Mouse (Mus musculus): Measurements from ENCODE around the gene Olr1.
A peak's percentile ranks its signal among the peaks of the same experiment; 100 is the strongest.

Gene Olr1

GRCm38 (mm10) chr6:129507024-129507423 lies at the start of gene Olr1:
Gene Olr1, minus strand, starts transcription at chr6:129507165.
- DNase-seq (ENCODE audit: low spot score) = no peak

- DNase-seq (ENCODE audit: low spot score) = no peak
These were observed 41.0 kb upstream of the Olr1 start for GRCm38 (mm10) chr6:129548009-129548408.

GRCm38 (mm10) chr6:129547277-129547676 lies 40.3 kb upstream of the Olr1 start:
- no peak for DNase-seq (ENCODE audit: low spot score)

- DNase-seq (ENCODE audit: low spot score) = no peak
These were observed 37.0 kb upstream of the Olr1 start for GRCm38 (mm10) chr6:129543709-129544606.

- no peak for DNase-seq (ENCODE audit: low spot score)
These were observed 35.6 kb upstream of the Olr1 start for GRCm38 (mm10) chr6:129542540-129542939.

GRCm38 (mm10) chr6:129541931-129542330 lies 35.0 kb upstream of the Olr1 start:
- no peak for DNase-seq (ENCODE audit: low spot score)

- DNase-seq (ENCODE audit: low spot score) = no peak
These were observed 31.6 kb upstream of the Olr1 start for GRCm38 (mm10) chr6:129538555-129538954.

- DNase-seq (ENCODE audit: low spot score) = no peak
These were observed 28.8 kb upstream of the Olr1 start for GRCm38 (mm10) chr6:129535723-129536122.

GRCm38 (mm10) chr6:129534627-129535190 lies 27.7 kb upstream of the Olr1 start:
- no peak for DNase-seq (ENCODE audit: low spot score)

GRCm38 (mm10) chr6:129534057-129534456 lies 27.1 kb upstream of the Olr1 start:
- no peak for DNase-seq (ENCODE audit: low spot score)

- peak; percentile 67 for DNase-seq (ENCODE audit: low spot score)
These were observed 26.2 kb upstream of the Olr1 start, which contains the start of gene Gabarapl1 for GRCm38 (mm10) chr6:129532942-129533860. Gene Gabarapl1, plus strand, starts transcription at chr6:129533160.

- DNase-seq (ENCODE audit: low spot score) = peak; percentile 65
These were observed 25.6 kb upstream of the Olr1 start for GRCm38 (mm10) chr6:129532556-129532941.

- no peak for DNase-seq (ENCODE audit: low spot score)
These were observed 23.3 kb upstream of the Olr1 start for GRCm38 (mm10) chr6:129530261-129530660.

- no peak for DNase-seq (ENCODE audit: low spot score)
These were observed 22.6 kb upstream of the Olr1 start for GRCm38 (mm10) chr6:129529605-129530004.

GRCm38 (mm10) chr6:129527416-129527815 lies 20.5 kb upstream of the Olr1 start:
- DNase-seq (ENCODE audit: low spot score) = no peak

GRCm38 (mm10) chr6:129526069-129526468 lies 19.1 kb upstream of the Olr1 start:
- no peak for DNase-seq (ENCODE audit: low spot score)

- no peak for DNase-seq (ENCODE audit: low spot score)
These were observed 10.9 kb upstream of the Olr1 start for GRCm38 (mm10) chr6:129517752-129518408.

GRCm38 (mm10) chr6:129516388-129516787 lies 9.4 kb upstream of the Olr1 start:
- DNase-seq (ENCODE audit: low spot score) = no peak

- DNase-seq (ENCODE audit: low spot score) = no peak
These were observed 8.1 kb upstream of the Olr1 start for GRCm38 (mm10) chr6:129515068-129515467.

GRCm38 (mm10) chr6:129514376-129514775 lies 7.4 kb upstream of the Olr1 start:
- DNase-seq (ENCODE audit: low spot score) = no peak

- DNase-seq (ENCODE audit: low spot score) = no peak
These were observed 6.4 kb upstream of the Olr1 start for GRCm38 (mm10) chr6:129513409-129513808.

- no peak for DNase-seq (ENCODE audit: low spot score)
These were observed 5.9 kb upstream of the Olr1 start for GRCm38 (mm10) chr6:129512868-129513267.
